Mouse (Mus musculus): ENCODE results near the gene Nlrc5.
A peak's percentile ranks its signal among the peaks of the same experiment; 100 is the strongest.

GRCm38 (mm10) chr8:94528245-94528644, 94.1 kb downstream of the Nlrc5 start:
- TF ChIP-seq CTCF (IDR thresholded peaks at IDR 0.05; ENCODE audit: low read depth, low read length) (peak; percentile 50; the same call in 1 of the 2 replicates), POLR2A (IDR thresholded peaks at IDR 0.05; ENCODE audit: extremely low read depth, insufficient read depth, low read length) (no peak)

All from liver, adult 2 months (tissue).